Mouse (Mus musculus): Measurements from ENCODE around the gene Cstl1.

- TF ChIP-seq CTCF (IDR thresholded peaks at IDR 0.05; ENCODE audit: low read depth, low read length) (no peak), POLR2A (IDR thresholded peaks at IDR 0.05; ENCODE audit: extremely low read depth, insufficient read depth, low read length) (no peak)
These were observed 6.2 kb upstream of the Cstl1 start for GRCm38 (mm10) chr2:148743846-148744407.
